Mouse (Mus musculus): ENCODE results near the gene Fam45a. TPM values are rescaled to one million over a fixed set of nuclear protein-coding genes. Genes with fewer than 3 reads are reported as not detected.

Gene Fam45a
- 36.7 and 52.5 TPM in 2 replicates for polyA plus RNA-seq (2021; fragmentation: Nextera tagmentation)
- long read RNA-seq, experiment 1, transcript Fam45a-201 (9 exons, 2,307 nt) = major isoform, 94 of 320 reads
- long read RNA-seq, experiment 1, transcript Fam45a-202 (8 exons, 2,267 nt) = minor isoform, 73 of 320 reads
- long read RNA-seq, experiment 1, partial matches to known transcripts = 14 of 320 reads
- long read RNA-seq, experiment 1, other reads (novel, unspliced or antisense) = 139 of 320 reads
- long read RNA-seq, experiment 2, partial matches to known transcripts = 6 of 25 reads
- long read RNA-seq, experiment 2, other reads (novel, unspliced or antisense) = 13 of 25 reads

GRCm38 (mm10) chr19:60811098-60812035 is at the start of gene Fam45a:
TSS of gene Fam45a (plus strand) at chr19:60811585.

GRCm38 (mm10) chr19:60790551-60791161 is 20.7 kb upstream of the Fam45a start, which contains the start of gene Eif3a:
TSS of gene Eif3a (minus strand) at chr19:60790658.

DNA sequence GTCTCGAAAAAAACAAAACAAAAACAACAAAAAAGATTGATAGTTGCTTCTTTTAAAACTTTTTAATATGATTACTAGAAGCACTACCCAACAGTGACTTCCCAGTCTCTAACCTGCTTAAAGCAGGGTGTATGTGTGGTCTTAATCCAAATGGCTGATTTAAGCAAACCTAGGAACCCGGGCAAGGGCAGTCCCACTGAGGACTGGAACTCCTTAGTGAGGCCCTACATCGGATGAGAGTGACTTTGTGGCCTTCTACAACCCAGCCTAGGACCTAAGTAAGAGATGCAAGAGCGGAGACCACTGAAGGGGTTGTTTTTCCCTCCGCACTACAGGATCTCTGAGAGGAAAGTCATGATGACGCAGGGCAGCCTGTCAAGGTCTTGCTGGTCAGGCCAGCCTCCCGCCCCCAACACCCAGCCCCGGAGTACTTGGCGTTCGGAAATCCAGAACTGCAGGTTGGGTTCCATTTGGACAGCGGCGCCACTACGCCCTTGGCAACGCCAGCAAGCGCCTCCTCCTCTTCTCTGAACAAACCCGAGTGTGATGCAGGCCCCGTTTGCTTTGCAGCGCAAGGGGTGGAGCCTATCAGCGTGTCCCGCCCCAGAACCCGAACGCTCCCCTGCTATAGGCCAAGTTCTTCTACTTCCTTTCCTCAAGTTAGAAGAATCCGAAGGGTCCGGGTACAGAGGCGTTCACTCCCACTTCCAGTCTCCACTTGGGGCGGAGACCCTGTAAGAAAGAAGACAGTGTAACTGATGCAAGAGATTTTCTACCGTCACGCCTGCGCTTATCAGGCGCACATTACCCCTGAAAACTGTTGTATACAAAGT is 49.7 kb downstream of the Fam45a start, which contains the start of gene Sfxn4:
TSS of gene Sfxn4 (minus strand) at position 612 of the 833 bp plus-strand sequence.

DNA sequence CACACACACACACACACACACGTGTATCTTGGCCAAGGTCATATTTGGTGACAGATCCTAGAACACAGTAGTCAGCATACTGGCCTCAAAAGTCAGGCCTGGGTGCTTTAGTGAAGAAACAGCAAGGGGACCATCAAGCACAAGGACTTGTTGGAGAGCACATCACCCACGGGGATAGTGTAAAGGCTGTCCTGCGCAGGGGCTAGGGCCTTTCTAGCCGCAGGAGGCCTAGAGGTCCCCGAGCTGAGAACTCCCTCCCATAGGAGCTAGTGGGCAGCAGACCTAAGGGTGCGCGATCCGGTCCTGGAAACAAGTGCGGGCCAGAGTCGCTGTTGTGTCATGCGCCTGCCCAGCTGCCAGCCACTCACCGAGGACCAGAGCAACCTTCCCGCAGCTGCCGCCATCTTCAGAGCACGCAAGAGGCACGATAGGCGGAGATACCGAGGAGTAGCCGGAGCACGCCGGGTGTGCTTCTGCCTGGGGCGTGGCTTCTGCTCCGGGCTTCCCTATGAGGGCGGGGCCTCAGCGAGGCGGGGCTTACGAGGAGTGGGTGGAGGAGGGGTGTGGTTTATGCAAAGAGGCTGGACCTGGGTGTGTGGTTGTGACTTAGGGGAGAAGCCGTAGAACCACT is 62.8 kb downstream of the Fam45a start, which contains the start of gene Prdx3:
TSS of gene Prdx3 (minus strand) at position 493 of the 631 bp plus-strand sequence.

Other genes starting within 250 kb of the Fam45a start
- gene Cacul1, start 230.6 kb upstream of the Fam45a start, polyA plus RNA-seq (2021; fragmentation: Nextera tagmentation) = 17.6 and 18.4 TPM in 2 replicates
- gene Nanos1, start 55.6 kb upstream of the Fam45a start, polyA plus RNA-seq (2021; fragmentation: Nextera tagmentation) = 5.5 and 14.3 TPM in 2 replicates
- 30.2 and 34.1 TPM in 2 replicates for gene Eif3a, start 20.9 kb upstream of the Fam45a start, polyA plus RNA-seq (2021; fragmentation: Nextera tagmentation)
- gene Sfxn4, start 49.9 kb downstream of the Fam45a start, polyA plus RNA-seq (2021; fragmentation: Nextera tagmentation) = 12.3 and 12.5 TPM in 2 replicates
- gene Prdx3, start 63.0 kb downstream of the Fam45a start, polyA plus RNA-seq (2021; fragmentation: Nextera tagmentation) = 121 and 134 TPM in 2 replicates
- gene Grk5, start 78.2 kb downstream of the Fam45a start, polyA plus RNA-seq (2021; fragmentation: Nextera tagmentation) = 1.1 and 1.3 TPM in 2 replicates

Measured in left cerebral cortex, adult 6 months (tissue).